Mouse (Mus musculus) spleen, postnatal 14 days (tissue): Measurements from ENCODE around the gene Adcy7.

Source experiments
- DNase-seq, 2 experiments: peaks; one replicate each; pipeline ENCODE4 v3.0.0; 2021 to 2022; ENCODE audit warnings: low spot score in 2 of 2

Gene Adcy7

DNA sequence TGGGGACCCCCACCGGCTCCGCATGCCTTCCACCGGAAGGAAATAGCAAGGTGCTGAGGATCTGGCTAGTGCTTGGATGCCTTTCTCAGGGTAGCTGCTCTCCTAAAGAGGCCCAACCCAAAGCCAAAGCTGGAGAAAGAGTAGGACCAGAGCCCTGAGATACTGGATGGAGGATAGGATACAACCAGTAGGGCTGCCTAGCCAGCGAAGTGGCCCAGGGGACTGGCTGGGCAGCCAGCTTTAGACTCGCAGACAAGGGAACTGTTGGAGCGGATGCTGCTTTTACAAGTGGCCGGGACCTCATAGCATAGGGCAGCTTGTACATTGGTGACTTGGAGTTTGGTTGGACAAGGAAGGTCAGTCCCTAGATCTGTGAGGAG lies 838 bp downstream of the Adcy7 start:
- DNase-seq = no peak

DNA sequence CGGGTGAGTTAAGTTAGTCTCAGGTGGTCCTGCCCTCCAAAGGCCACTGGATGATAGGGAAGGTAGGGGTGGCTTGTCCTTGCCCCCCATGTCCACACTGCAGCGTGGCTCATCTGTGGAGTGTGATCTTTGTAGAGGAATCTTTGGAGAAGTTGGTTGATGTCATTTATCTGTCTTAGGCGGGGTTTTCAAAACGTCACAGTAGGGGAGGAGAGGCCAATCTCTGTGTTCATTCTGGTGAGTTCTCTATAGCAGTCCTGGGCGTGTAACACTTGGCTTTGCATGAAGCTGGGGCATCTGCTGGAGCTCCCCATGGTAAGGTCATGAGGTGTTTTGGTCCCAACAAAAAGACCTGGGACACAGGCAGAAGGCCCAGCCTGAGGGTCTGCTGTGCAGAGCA lies 1.9 kb downstream of the Adcy7 start:
- no peak for DNase-seq

DNA sequence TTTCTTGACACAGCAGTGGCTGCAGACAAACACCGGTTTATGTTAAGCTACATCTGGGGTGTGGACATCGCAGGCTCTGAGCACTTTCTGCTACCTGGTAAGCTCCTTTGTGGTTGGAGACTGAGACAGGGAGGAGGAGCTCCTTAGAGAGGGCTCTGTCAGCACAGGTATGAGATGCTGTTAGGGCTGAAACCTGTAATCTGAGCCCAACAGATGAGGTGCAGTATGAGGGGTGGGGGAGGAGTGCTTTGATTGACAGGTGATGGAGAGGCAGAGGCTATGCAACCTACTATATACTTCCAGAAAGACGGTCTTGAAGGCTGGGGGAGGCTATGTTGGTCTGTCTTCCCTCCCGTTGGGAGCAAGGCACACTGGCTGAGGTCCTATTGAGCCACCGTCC lies 7.0 kb downstream of the Adcy7 start:
- DNase-seq = no peak

DNA sequence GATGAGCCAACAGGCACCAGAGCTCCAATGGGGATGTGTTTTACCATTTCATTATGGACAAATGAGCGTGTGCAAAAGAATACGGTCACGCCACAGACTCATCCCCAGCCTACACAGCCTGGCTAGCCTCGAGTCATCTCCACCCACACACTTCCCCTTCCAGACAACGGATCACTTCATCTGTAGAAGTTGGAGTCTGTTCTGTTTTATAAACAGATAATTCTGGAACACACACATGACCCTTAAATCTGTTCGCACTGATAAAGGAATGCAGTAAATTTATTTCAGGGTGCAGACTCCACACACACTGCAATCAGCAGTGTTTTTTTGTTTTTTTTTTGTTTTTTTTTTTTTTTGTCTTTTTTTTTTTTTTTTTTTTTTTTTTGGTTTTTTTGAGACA lies 7.5 kb downstream of the Adcy7 start:
- no peak for DNase-seq

DNA sequence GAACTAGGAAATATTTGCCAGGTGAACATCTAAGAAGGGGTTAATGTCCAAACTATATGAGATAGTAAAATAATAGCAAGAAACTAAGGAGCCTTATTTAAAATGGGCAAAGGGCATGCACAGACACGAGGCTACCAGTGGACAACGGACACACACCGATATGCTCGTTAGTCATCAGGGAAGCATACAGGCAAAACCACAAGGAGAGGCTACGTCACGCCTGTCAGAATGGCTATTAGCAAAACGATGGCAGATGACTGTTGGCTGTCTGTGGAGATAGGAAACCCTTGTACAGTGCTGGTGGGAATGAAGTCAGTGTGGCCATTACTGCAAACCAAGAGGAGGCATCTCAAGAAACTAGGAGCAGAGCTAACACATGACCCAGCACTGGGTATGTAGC lies 8.7 kb downstream of the Adcy7 start:
- no peak for DNase-seq

DNA sequence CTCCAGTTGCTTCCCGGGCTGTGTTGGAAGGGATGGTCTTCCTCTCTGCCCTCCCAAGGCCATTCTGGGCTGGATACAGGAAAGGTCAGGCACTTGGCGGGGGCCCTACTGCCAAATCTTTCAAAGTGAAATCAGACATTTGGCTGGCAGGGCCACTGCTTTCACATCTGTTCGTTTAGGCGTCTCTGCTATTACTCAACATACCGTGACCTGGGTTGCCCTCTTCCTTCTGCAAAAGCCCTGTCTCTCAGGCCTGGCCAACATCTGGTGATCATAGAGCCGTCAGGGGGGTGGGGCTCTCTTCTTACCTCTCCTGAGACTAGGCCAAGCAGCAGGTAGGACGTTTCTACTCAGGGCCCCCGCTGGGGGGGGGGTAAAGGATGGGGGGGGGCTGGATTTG lies 10.5 kb downstream of the Adcy7 start:
- no peak for DNase-seq

DNA sequence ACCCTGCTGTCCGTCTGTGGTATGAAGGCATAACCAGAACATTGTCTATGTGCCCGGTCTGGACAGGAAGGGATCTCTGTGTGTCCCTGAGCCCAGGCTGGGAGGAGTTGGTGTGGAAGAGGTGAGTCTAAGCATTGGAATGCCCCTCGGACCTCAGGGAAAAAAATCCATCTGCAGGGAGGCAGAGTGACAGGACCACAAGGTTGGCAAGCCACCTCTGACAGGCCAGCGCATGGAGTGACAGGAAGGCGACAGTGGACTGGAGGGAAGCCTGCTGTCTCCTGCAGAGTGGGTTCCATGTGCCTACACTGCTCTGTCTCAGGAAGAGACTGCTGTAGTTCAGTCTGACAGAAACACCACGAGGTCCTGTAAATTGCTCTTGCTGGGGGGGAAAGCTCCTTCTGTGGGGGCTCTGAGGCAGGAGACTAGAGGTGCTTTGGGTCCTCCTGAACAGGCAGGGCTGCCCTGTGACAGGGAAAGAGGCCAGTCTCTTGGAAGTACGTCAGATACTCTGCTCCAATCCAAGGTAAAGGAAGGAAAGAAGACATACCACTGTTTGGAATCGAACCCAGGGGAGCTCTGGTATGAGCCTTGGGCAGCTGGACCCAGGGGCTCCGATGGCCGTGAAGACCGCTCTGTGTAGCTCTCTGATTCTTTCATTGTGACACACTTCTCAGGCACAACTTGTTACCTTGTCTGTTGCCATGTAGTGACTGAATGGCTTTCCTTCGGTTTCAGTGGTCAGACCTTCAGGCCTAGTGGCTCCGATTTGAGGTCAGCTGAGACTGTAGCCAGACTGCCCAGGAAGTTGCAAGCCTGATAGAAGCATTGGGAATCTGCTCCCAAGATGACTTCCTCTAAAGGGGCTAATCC lies 11.3 kb downstream of the Adcy7 start:
- DNase-seq = no peak

DNA sequence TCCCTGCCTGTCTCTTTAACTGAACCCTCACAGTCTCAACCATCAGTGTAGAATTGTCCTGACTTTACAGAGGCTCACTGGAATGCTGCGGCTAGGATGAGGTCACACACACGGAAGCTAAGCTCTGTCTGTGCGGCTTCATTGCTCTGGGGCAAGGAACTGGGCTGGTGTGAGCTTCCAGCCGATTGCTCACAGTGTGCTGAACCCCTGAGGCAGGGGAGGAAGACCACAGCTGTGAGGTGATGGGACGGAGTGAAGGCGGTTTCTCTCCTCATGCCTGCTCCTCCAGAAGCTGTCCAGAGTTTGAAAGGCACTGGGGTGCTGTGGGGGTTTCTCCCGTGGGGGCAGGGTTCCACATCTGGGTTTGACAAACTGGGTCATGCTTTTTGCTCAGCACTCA lies 12.5 kb downstream of the Adcy7 start:
- no peak for DNase-seq

DNA sequence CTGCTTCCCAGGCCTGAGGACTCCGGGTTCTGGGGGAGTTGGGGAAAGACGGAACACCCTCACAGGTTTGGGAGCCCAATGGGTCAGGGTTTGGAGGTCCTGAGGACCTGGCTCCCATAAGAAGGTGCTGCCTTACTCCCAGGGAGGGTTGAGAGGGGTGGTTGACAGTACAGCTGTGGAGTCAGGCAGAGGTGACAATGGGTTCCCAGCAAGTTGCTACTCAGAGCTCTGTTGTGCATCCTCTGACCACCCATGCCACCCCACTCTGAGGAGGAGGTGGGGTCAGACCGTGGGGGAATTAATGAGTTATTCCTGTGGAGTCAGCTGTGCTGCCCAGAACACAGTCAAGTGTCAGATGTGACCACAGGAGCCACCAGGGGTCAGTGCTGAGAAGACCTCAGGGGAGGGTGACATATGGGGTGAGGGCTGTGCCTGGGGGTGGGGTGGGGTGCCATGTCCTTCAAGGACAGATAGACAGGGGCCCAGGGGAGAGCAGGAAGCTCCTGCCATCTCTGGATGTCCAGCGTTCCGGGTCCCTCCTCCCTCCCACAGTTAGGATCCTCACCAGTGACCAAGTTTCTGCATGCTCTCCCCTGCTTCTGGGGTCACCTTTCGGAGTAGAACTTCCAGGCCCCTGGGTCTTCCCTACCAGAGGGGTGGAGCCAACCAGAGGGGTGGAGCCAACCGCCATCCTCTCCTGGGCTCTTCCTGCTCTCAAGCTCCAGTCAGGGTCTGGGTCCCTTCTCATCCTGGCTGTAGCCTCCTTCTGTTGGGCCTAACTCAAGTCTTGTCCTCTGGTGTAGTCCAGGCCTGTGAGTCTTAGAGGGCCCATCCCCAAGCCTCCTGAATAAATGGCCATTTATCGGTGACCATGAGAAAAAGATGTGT lies 13.5 kb downstream of the Adcy7 start:
- DNase-seq = peak in 1 of 2 experiments; percentile 56

DNA sequence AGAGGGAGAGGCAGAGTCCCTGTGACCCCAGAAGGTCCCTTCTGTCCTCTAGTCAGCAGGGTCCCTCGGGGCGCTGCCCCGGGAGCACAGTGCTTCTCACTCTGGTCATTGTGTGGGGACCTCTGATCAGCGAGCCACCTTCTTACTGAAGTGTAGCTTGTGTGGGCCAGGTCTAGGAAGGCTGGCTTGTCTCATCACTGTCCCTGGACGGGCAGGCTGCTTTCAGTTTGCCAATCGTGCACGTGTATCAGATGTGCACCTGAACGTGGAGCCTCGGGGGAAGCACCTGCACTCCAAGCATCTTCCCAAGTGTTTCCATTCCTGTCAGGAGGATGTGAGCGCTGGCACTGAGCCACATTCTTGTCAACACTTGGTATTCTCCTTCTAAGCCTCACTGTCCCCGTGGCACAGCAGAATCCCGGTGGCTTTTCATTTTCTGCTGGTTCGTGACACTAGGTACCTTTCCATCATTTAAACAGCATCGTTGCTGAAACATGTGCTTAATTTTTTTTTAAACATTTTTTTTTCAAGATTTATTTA lies 14.3 kb downstream of the Adcy7 start:
- no peak for DNase-seq

DNA sequence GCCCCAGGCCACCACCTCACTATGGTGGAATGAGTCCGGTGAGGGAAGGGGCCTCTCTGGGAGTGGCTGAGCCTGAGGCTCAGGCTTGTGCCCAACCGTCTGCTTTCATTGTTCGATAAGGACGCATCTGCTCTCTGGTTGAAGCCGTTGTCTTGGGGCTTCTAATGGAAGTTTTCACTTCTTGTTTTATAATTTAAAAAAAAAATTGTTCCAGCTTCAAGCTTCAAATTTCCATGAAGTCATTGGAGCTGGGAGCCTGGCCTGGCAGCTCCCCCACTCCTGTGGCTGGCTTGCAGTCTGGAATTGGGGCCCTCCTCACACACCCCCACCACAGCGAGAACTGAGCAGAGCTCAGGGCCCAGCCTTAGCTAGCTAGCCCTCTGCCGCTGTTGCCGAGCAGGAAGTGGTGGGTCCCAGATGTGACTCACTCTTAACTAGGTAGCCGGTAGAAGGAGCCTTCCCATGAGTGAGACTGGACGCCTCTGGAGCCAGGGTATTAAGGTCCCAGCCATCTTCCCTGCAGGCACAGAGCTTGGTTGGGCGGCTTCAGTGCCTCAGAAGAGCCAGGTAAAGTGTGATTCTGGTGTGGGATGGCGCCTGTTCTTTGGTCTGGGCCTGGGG lies 16.5 kb downstream of the Adcy7 start:
- peak in 1 of 2 experiments; percentile 52 for DNase-seq

DNA sequence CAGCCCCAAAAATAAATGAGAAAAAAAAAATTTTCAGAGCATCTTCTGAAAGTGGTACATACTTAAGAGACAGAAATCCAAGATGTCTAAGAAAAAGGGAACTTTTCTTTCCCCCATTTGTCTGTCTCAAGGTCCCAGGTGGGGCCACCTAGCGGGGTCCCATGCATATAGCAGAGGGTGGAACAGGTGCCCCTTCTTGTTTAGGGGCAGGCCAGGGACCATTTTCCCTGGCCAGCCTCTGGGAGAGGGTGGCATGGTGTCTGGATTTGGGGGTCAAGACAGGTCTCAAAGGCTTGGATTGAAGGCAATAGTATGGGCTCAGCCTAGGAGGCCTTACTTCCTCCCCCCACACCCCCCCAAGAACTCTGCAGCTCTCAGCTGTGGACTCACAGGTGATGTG lies 17.7 kb downstream of the Adcy7 start:
- no peak for DNase-seq

DNA sequence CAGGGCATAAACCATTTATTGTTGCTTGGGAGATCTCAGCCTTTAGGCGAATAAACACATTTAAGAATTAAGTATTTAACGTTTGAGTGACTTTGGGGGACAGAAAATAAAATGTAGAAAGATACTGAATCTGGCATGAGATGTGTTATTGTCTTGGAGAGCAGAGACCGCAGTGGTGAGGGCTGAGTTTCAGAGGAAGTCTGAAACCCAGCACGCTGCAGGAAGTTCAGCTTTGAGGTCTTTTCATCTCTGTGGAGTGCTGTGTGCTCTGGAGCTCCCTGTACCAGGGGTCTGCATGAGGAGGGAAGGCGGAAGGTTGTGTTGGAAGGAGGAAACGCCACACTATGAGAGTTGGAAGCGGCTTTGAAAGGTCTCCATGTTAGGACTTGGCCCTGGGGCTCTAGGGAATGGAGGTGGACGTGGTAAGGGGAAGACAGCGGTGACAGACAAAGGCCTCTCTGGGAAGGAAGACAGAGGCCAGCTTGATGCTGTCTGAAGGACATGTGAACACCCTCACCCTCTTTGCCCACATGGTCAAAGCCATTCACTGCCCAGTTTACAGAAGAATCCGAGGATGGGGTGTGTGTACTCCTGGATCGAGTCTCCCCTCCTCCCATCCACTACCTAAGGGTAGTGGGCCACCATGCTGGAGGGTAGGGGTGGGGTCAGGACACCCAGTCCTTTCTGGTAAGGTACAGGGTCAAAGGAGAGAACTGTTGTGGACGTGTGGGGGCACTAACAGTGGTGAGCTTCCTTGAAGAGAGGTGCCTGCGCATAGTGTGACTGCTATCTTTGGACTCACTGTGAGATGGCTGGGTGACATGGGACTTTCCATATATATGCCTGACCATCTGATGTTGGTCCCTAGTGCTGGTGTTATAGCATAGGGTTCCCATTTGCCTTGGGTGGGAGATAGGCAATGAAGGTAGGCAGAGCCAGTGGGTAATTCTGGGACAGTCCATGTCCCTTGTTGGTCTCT lies 18.4 kb downstream of the Adcy7 start:
- no peak for DNase-seq

DNA sequence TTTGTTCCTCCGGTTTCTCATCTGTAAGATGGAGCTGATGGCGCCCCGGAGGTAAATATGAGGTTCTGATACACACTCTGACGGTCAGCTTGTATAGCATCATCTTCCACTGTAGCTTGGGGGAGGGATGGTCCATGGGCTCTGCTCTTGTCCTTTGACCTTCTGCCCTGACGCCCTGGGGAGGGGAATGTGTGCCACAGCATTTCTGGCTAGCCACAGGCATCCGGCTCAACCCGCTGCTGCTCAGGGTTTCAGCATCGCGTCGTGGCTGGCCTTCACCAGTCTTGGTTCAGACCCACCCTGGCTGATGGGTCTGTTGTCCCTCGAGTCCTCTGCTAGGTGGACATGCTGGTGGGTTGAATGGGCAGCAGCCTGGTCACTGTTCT lies 19.1 kb downstream of the Adcy7 start:
- no peak for DNase-seq

DNA sequence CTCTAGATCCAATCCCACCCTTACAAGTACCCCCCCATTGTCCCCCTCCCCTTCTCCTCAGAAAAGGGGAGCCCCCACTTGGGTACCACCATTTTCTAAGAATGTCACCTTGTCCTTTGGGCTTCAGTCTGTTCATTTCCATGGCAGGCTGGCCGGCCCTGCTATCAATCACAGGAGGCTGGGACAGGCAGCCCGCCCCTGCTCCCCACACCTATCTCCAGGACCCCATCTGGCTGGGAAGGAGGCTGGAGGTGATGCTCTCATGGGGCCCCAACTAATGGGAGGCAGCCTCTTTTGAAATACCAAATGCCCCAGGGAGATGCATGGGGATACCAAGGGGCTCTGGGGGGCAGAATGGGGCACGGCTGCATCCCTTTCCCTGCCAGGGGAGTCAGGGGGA lies 20.7 kb downstream of the Adcy7 start:
- DNase-seq = no peak

DNA sequence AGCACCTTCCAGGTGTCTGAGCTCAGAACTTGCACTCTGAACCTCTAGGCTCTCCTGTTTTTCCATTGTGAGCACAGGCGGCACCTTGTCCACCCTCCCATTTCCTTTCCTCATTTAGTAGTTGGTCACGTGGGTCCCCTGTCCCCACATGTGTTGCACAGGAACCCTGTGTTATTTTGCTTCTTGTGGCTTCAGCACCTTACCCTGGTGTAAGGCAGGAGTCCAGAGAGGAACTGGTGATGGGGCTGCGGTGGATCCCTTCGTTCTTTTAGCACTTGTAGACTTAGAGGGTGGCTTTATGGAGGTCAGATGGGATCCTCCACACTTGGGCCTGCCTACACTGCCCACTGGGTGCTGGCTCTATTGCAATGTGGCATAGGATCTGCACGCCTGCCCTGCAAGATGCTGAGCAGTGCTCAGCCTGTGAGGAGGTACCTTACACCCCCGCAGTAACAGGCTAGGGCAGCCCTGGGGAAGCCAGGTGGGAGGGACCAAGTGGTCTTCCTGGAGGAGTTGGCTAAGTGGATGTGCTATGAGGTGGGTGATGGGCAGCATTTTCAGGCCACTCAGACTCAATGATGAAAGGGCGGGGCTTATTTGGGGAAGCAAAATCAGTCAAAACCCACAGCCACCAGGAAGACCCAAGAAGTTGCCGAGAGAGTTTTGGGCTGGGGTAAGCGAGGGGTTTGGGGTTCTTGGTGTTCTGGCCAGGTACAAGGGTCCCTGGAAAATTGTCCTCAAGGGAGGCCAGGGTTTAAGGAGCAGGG lies 21.6 kb downstream of the Adcy7 start:
- peak in 1 of 2 experiments; percentile 42 for DNase-seq

DNA sequence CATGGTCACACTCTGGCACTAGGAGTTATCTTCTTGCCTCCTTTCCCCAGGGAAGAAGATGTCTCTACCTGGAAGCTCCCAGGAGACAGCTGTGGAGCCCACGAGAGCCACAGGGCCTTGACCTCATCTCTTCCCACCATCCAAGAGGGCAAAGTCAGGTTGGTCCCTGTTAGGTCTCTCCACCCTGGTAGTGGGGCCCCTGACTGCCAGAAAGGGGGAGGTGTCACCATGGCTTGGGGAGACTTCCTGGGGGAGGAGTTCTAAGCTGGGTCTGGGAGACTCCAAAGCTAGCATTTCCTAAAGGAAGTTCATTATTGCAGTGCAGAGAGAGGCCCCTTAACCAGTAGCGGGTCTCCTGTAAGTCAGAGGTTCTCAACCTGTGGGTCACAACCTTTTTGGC lies 22.8 kb downstream of the Adcy7 start:
- no peak for DNase-seq

DNA sequence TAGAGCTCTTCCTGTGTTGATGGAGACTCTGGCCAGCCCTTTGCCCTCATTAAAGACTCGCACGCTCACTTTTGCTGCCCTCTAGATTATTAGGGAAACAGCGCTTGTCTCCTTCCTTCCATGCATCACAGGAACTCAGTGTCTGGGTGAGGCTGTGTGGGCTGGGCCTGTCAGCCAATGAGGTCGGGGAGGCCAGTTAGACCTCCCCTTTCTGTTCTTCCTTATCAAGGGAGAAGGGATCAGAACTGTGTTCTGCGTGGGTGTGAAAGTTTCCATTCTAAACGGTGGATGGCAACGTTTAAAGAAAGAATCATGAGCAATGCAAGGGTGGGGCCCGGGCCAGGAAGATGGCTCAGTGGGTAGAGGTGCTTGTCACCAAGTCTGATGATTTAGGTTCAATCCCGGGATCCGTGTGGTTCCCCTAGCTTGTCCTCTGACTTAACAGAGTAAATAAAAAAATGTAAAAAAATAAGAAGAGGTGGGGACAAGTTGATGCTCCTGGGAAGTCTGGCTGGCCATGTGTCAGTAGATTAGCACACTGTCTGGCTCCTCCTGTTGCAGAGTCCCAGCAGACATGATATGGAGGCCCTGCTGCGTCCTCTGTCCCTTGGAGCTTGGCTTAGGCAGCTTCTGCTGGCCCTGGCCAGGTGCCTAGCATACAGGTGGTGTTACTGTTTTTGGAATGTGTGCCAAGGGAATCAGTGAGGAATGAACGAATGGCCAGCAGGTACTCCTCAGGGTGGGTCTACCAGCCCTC lies 26.0 kb downstream of the Adcy7 start:
- no peak for DNase-seq

DNA sequence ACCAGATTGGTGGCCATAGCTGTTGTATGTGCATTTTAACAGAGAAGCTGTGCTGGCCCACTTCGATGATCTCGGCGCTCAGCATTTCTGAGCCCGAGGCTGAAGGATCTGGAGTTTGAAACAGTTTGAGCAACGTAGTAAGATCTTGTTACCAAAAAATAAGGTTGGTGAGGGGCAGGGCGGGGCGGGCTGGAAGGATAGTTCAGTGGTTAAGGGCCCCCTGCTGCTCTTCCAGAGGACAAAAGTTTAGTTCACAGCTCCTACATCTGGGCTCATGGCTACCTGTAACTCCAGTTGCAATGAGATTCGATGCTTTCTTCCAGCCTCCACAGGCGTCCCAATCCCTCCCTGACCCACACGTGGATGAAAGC lies 26.5 kb downstream of the Adcy7 start:
- DNase-seq = no peak
